Mouse (Mus musculus) G1E (cell line): Measurements from ENCODE around the gene Mfsd12. TPM values are rescaled to one million over a fixed set of nuclear protein-coding genes. Genes with fewer than 3 reads are reported as not detected.
A peak's percentile ranks its signal among the peaks of the same experiment; 100 is the strongest.

Experiments used
- ATAC-seq: 2 replicates; pipeline ENCODE4 v1.8.0; 2016; ENCODE audit warnings: mild to moderate bottlenecking; ENCODE audit not compliant: insufficient number of reproducible peaks, poor library complexity, low FRiP score, severe bottlenecking; ENCODE audit errors: extremely low read depth
- DNase-seq: peaks from one replicate; pipeline ENCODE4 v3.0.0; 2012; ENCODE audit warnings: low spot score
- H3K27me3 ChIP-seq: 2 replicates; pipeline ENCODE4 v1.6.1; 2012; ENCODE audit warnings: mild to moderate bottlenecking, low read length, inconsistent platforms; ENCODE audit not compliant: insufficient read depth
- H3K36me3 ChIP-seq: replicated peaks from 2 replicates; pipeline ENCODE3; 2012; ENCODE audit warnings: mild to moderate bottlenecking, inconsistent platforms
- H3K4me1 ChIP-seq: 2 replicates; pipeline ENCODE4 v1.6.1; 2012; ENCODE audit warnings: low read depth, low read length, inconsistent platforms, mixed read lengths; ENCODE audit not compliant: insufficient read depth
- H3K4me3 ChIP-seq: 2 replicates; pipeline ENCODE4 v1.5.1; 2012; ENCODE audit warnings: low read depth, mild to moderate bottlenecking, inconsistent platforms, low read length, moderate library complexity, mixed read lengths
- H3K9me3 ChIP-seq: replicated peaks from 2 replicates; pipeline ENCODE4 v1.6.1; 2012; ENCODE audit warnings: inconsistent platforms
- CTCF ChIP-seq: IDR thresholded peaks from 2 replicates; pipeline ENCODE4 v1.5.1; 2012; ENCODE audit warnings: low read depth, low read length, inconsistent platforms, mixed read lengths
- GATA1 ChIP-seq: IDR thresholded peaks from 2 replicates; pipeline ENCODE4 v1.6.1; 2012; ENCODE audit warnings: borderline replicate concordance, low read length, inconsistent platforms, mixed read lengths
- GATA2 ChIP-seq: IDR thresholded peaks from 2 replicates; pipeline ENCODE4 v1.6.1; 2012; ENCODE audit warnings: low read depth, low read length, inconsistent platforms, borderline replicate concordance
- POLR2AphosphoS5 ChIP-seq: IDR thresholded peaks from 2 replicates; pipeline ENCODE4 v1.6.1; 2012; ENCODE audit warnings: low read depth, low read length, inconsistent platforms; ENCODE audit not compliant: insufficient replicate concordance
- TAL1 ChIP-seq: conservative IDR thresholded peaks from 2 replicates; pipeline ENCODE4 v1.6.1; 2012; ENCODE audit warnings: low read depth, low read length, inconsistent platforms, mixed read lengths
- polyA plus RNA-seq: library from polyadenylated mRNA; stranded (reverse); fragments of >175 nt; gene quantifications from 2 replicates; pipeline ENCODE4 v1.2.3, GENCODE M21; 2012
- total RNA-seq, 2 experiments: library from RNA; stranded (forward) in 1 of 2; stranded (reverse) in 1 of 2; fragments of 200-1000 nt in 1 of 2; fragments of >200 nt in 1 of 2; fragmentation: Nextera tagmentation in 1 of 2; gene quantifications; 2 replicates each; pipeline ENCODE4 v1.2.3; 2014 to 2017

Mfsd12 gene
- total and polyA plus RNA-seq, 3 experiments: 13.1 to 46.7 (median 14.4) TPM

- Histone ChIP-seq H3K9me3 (no peaks in the 10 kb centered on the region), H3K4me3 (no peak overlapping the region), H3K36me3 (peaks cover 47% of the 10 kb centered on the region), H3K4me1 (peaks cover 94% of the 10 kb centered on the region), H3K27me3 (peaks cover 28% of the 10 kb centered on the region; the same call in 1 of the 2 replicates)
- ATAC-seq: no peak
- TF ChIP-seq GATA1 (no peak), POLR2AphosphoS5 (no peak), CTCF (no peak), GATA2 (no peak), TAL1 (no peak)
- no peak for DNase-seq
Measured at GRCm38 (mm10) chr10:81408424-81408729, 51.1 kb downstream of the Mfsd12 start.

GRCm38 (mm10) chr10:81408871-81409291 is 51.6 kb downstream of the Mfsd12 start:
- peaks cover 50% of the 10 kb centered on the region for H3K36me3 ChIP-seq
- peaks cover 27% of the 10 kb centered on the region; the same call in 1 of the 2 replicates for H3K27me3 ChIP-seq
- peak overlapping the region; percentile 46; the same call in 1 of the 2 replicates for H3K4me3 ChIP-seq
- no peaks in the 10 kb centered on the region for H3K9me3 ChIP-seq
- peak; percentile 80 for DNase-seq
- ATAC-seq: peak; percentile 37
- TF ChIP-seq TAL1: no peak
- no peak for TF ChIP-seq GATA2
- no peak for TF ChIP-seq POLR2AphosphoS5
- peak; percentile 79 for TF ChIP-seq CTCF
- no peak for TF ChIP-seq GATA1
- peaks cover 98% of the 10 kb centered on the region for H3K4me1 ChIP-seq

- no peak for TF ChIP-seq POLR2AphosphoS5
- TF ChIP-seq CTCF: no peak
- TF ChIP-seq TAL1: no peak
- no peak for TF ChIP-seq GATA2
- no peak for TF ChIP-seq GATA1
- no peak for DNase-seq
- peaks cover 47% of the 10 kb centered on the region for H3K36me3 ChIP-seq
- peaks cover 98% of the 10 kb centered on the region for H3K4me1 ChIP-seq
- H3K9me3 ChIP-seq: no peaks in the 10 kb centered on the region
- ATAC-seq: no peak
- peaks cover 27% of the 10 kb centered on the region; the same call in 1 of the 2 replicates for H3K27me3 ChIP-seq
- peak overlapping the region; percentile 46; the same call in 1 of the 2 replicates for H3K4me3 ChIP-seq
Measured at GRCm38 (mm10) chr10:81409330-81409729, 52.0 kb downstream of the Mfsd12 start.

- Histone ChIP-seq H3K4me1 (peaks cover 100% of the 10 kb centered on the region), H3K4me3 (peak overlapping the region; percentile 45; the same call in 1 of the 2 replicates), H3K27me3 (peaks cover 27% of the 10 kb centered on the region; the same call in 1 of the 2 replicates), H3K9me3 (no peaks in the 10 kb centered on the region), H3K36me3 (peaks cover 40% of the 10 kb centered on the region)
- DNase-seq (no peak), ATAC-seq (no peak)
- TF ChIP-seq CTCF: no peak
- TF ChIP-seq TAL1: no peak
- no peak for TF ChIP-seq GATA2
- no peak for TF ChIP-seq POLR2AphosphoS5
- TF ChIP-seq GATA1: no peak
Measured at GRCm38 (mm10) chr10:81410350-81410749, 53.1 kb downstream of the Mfsd12 start.

GRCm38 (mm10) chr10:81410981-81411380 is 53.7 kb downstream of the Mfsd12 start:
- H3K27me3 ChIP-seq: peaks cover 30% of the 10 kb centered on the region; the same call in 1 of the 2 replicates
- H3K4me1 ChIP-seq: peaks cover 100% of the 10 kb centered on the region
- no peaks in the 10 kb centered on the region for H3K9me3 ChIP-seq
- DNase-seq (no peak), ATAC-seq (no peak)
- peak overlapping the region; percentile 45; the same call in 1 of the 2 replicates for H3K4me3 ChIP-seq
- H3K36me3 ChIP-seq: peaks cover 34% of the 10 kb centered on the region
- TF ChIP-seq CTCF: no peak
- no peak for TF ChIP-seq TAL1
- no peak for TF ChIP-seq POLR2AphosphoS5

- peaks cover 28% of the 10 kb centered on the region for H3K36me3 ChIP-seq
Measured at GRCm38 (mm10) chr10:81411471-81412400, 54.4 kb downstream of the Mfsd12 start.

More at GRCm38 (mm10) chr10:81411471-81412400, 54.4 kb downstream of the Mfsd12 start:
- DNase-seq (no peak), ATAC-seq (no peak)
- Histone ChIP-seq H3K9me3 (no peaks in the 10 kb centered on the region), H3K27me3 (peaks cover 23% of the 10 kb centered on the region; the same call in 1 of the 2 replicates), H3K4me3 (peak overlapping the region; percentile 36; the same call in 1 of the 2 replicates), H3K4me1 (peaks cover 99% of the 10 kb centered on the region)
- TF ChIP-seq CTCF (no peak), GATA1 (no peak), TAL1 (no peak), POLR2AphosphoS5 (no peak), GATA2 (no peak)
